Mouse (Mus musculus) layer of hippocampus, postnatal 14 days (tissue): ENCODE data around the gene Ppp1r11. TPM values are rescaled to one million over a fixed set of nuclear protein-coding genes. Genes with fewer than 3 reads are reported as not detected.

Experiments
- DNase-seq, 2 experiments: peaks; one replicate each; pipeline ENCODE4 v3.0.0; 2021 to 2022; ENCODE audit warnings: low spot score in 2 of 2, mixed read lengths in 1 of 2
- total RNA-seq, 2 experiments: library from RNA; stranded (reverse); gene quantifications; 2 replicates each; pipeline ENCODE4 v1.2.3; 2021

The Ppp1r11 gene
- total RNA-seq, 2 experiments from 2014 or later: 88.6 to 96.9 TPM

- no peak for DNase-seq
Observed at GRCm38 (mm10) chr17:36970316-36970890, 18.9 kb upstream of the Ppp1r11 start.

- DNase-seq: no peak
Observed at GRCm38 (mm10) chr17:36966875-36967274, 15.3 kb upstream of the Ppp1r11 start.

- no peak for DNase-seq
Observed at GRCm38 (mm10) chr17:36961125-36961524, 9.6 kb upstream of the Ppp1r11 start.

- no peak for DNase-seq
Observed at GRCm38 (mm10) chr17:36958884-36959283, 7.3 kb upstream of the Ppp1r11 start.

GRCm38 (mm10) chr17:36957999-36958743, 6.6 kb upstream of the Ppp1r11 start, which contains the start of the genes Znrd1 and Znrd1as:
Gene Znrd1 (minus strand): TSS chr17:36958559.
Gene Znrd1as (plus strand): TSS chr17:36958592.
- peak; percentile 93 to 96 for DNase-seq

- no peak for DNase-seq
Observed at GRCm38 (mm10) chr17:36953062-36953461, 1.5 kb upstream of the Ppp1r11 start.

- DNase-seq: no peak
Observed at GRCm38 (mm10) chr17:36952631-36953030, 1.1 kb upstream of the Ppp1r11 start.

GRCm38 (mm10) chr17:36949265-36949664, 2.3 kb downstream of the Ppp1r11 start:
- no peak for DNase-seq

- DNase-seq: no peak
Observed at GRCm38 (mm10) chr17:36948286-36948685, 3.3 kb downstream of the Ppp1r11 start.

- peak; percentile 52 to 64 for DNase-seq
Observed at GRCm38 (mm10) chr17:36947051-36947819, 4.3 kb downstream of the Ppp1r11 start.

- no peak for DNase-seq
Observed at GRCm38 (mm10) chr17:36944121-36944775, 7.3 kb downstream of the Ppp1r11 start.

GRCm38 (mm10) chr17:36943691-36944090, 7.8 kb downstream of the Ppp1r11 start:
- no peak for DNase-seq

GRCm38 (mm10) chr17:36942791-36943471, 8.6 kb downstream of the Ppp1r11 start, which contains the start of gene Rnf39:
Gene Rnf39 (plus strand): TSS chr17:36942918.
- no peak for DNase-seq

- DNase-seq: no peak
Observed at GRCm38 (mm10) chr17:36942391-36942790, 9.2 kb downstream of the Ppp1r11 start.

GRCm38 (mm10) chr17:36938056-36938455, 13.5 kb downstream of the Ppp1r11 start:
- DNase-seq: no peak

- no peak for DNase-seq
Observed at GRCm38 (mm10) chr17:36931806-36932205, 19.7 kb downstream of the Ppp1r11 start.

- no peak for DNase-seq
Observed at GRCm38 (mm10) chr17:36931130-36931529, 20.4 kb downstream of the Ppp1r11 start.

GRCm38 (mm10) chr17:36930233-36930632, 21.3 kb downstream of the Ppp1r11 start:
- DNase-seq: no peak

GRCm38 (mm10) chr17:36929236-36929932, 22.2 kb downstream of the Ppp1r11 start:
- DNase-seq: peak in 1 of 2 experiments; percentile 49

GRCm38 (mm10) chr17:36927496-36928120, 23.9 kb downstream of the Ppp1r11 start:
- no peak for DNase-seq
